Mouse (Mus musculus) olfactory bulb, adult 2 months (tissue): ENCODE measurements around the gene Lbhd1.

ENCODE experiments used
- CTCF ChIP-seq: fragments of 200-500 bp; IDR thresholded peaks from 2 replicates; pipeline ENCODE4 v1.5.1; 2012; ENCODE audit warnings: low read depth, mild to moderate bottlenecking, low read length, moderate library complexity; ENCODE audit not compliant: insufficient read depth
- POLR2A ChIP-seq: fragments of 200-500 bp; IDR thresholded peaks from 2 replicates; pipeline ENCODE4 v1.6.1; 2012; ENCODE audit warnings: mild to moderate bottlenecking, low read depth, low read length, moderate library complexity; ENCODE audit not compliant: insufficient read depth

- TF ChIP-seq POLR2A (no peak), CTCF (no peak)
These were observed 45.2 kb downstream of the Lbhd1 start for GRCm38 (mm10) chr19:8928689-8929223.
